Mouse (Mus musculus): Measurements from ENCODE around the gene Elane. TPM values are rescaled to one million over a fixed set of nuclear protein-coding genes. Genes with fewer than 3 reads are reported as not detected.

Elane gene
- total RNA-seq, 4 experiments from 2014 or later, result not detected

DNA sequence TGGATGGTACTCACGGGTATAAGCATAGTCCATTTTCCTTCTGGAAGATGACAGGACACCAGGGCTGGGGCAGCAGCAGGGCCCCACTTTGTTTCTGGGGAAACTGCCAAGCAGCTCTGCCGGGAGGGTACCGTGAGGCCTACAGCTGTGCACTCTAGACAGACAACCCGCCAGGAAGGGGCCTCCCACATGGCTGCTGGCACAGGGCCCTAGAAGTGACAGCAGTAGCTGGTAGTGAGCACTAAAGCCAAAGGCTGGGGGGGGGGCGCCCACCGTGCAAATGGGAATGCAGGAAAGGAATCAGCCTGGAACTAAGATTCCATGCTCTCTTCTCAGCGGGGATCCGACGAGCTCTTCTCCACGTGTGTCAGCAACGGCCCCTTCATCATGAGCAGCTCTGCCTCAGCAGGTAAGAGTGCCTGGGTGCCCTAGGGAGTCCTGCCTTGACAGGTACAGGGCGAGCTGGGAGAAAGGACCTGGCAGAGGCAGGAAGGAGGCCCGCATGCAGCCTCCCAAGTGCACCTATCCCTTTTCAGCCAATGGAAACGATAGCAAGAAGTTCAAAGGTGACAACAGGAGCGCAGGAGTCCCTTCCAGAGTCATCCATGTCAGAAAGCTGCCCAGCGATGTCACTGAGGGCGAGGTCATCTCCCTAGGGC lies 27.5 kb upstream of the Elane start:
- DNase-seq, result no peak

- DNase-seq, result no peak
These were observed 26.9 kb upstream of the Elane start for GRCm38 (mm10) chr10:79859116-79859515.

- DNase-seq, result no peak
These were observed 25.8 kb upstream of the Elane start for GRCm38 (mm10) chr10:79860079-79860911.

DNA sequence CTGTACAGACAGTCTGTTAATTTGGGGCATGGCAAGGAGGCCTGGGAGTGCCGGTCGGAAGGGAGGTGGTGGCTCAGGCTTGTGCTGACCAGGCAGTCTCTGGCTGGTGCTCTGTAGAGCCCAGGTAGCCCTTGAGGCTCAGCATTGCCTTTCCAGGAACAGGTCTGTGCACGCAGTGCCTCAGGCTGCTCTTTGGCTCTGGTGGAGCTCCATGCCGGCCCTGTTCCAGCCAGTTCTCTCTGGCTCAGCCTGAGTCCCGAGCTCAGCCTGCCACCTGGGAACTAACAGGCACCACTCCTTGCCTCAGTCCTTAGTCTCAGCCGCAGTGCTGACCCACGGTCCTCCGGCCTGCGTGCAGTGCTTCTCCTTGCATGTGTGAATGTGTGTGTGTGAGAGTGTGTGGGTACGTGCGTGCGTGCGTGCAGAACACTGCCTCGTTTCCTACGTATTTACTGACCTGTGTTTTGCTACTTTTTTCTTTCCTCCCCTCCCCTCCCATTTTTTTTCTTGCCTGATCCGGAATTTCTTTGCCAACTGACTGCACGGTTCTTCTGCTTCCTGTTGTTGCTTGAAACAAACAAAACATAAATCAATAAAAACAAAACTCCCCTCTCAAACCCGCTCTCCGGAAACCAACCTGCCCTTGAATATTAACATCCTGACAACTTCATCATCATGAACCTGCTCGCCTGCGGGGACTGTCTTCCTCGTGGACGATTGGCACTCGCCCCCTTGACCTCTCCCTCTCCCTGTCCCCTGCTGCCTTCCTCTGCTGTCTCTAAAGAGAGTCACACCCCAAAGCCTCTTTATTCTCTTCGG lies 24.6 kb upstream of the Elane start:
- DNase-seq, result no peak

- DNase-seq, result no peak
These were observed 23.8 kb upstream of the Elane start for GRCm38 (mm10) chr10:79862049-79862788.

GRCm38 (mm10) chr10:79862925-79863324 lies 23.1 kb upstream of the Elane start:
- no peak for DNase-seq

- DNase-seq, result no peak
These were observed 21.5 kb upstream of the Elane start for GRCm38 (mm10) chr10:79864351-79865188.

DNA sequence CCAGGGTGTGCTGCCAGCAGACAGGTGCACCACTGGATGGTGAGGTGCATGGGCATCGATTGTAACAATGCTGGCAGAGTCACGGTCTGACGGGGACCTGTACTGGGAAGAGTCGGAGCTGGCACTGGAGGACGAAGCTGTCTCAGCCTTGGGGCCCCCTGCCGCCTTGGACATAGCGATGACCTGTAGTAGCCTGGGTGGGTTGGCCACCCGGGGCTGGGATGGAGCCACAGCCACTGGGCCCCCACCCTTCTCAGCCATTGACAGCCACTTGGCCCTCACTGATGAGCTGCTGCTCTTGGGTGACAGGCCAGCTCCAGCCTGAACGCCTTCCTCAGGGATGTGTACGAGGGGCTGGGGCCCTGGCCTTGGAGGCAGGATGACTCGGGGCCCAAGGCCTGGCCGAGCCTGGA lies 20.9 kb upstream of the Elane start:
- DNase-seq, result no peak

GRCm38 (mm10) chr10:79865801-79866295 lies 20.2 kb upstream of the Elane start:
- DNase-seq, result peak; percentile 58

GRCm38 (mm10) chr10:79866601-79867000 lies 19.4 kb upstream of the Elane start:
- DNase-seq, result no peak

- no peak for DNase-seq
These were observed 14.2 kb upstream of the Elane start for GRCm38 (mm10) chr10:79871845-79872244.

DNA sequence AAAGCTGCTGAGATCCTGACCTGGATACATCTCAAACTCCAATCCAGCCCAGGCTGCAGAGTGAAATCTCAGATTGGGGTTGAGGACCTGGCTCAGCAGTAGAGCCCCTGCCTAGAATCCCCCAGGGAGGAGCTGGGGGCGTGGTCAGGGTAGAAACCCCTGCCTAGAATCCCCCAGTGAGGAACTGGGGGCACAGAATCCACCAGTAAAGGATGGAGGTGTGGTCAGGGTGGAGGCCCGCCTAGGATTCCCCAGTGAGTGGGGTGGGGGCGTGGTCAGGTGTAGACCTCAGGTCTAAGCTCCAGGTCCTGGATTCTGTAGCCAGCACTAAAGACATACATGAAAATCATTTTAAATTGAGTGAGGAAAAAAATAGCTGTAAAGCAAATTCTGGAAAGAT lies 13.2 kb upstream of the Elane start:
- no peak for DNase-seq

DNA sequence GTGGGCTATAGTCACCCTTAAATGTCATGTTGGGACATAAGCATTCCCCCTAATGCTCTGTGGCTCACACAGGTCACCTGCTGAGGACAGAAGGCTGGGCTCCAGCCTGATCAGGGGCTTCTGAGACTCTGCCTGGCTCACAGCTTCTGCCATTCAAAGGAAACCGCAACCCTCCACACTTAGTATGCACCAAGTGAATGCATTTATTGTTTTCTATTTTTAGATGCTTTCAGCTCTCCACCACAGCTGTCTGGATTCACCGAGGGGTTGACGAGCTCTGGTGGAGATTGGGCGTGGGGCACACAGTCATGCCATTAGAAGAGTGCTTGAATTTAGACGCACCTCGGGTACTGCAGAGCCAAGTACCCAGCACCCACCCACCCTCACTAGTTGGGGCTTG lies 12.7 kb upstream of the Elane start:
- no peak for DNase-seq

GRCm38 (mm10) chr10:79873715-79874289 lies 12.2 kb upstream of the Elane start:
- DNase-seq, result no peak

DNA sequence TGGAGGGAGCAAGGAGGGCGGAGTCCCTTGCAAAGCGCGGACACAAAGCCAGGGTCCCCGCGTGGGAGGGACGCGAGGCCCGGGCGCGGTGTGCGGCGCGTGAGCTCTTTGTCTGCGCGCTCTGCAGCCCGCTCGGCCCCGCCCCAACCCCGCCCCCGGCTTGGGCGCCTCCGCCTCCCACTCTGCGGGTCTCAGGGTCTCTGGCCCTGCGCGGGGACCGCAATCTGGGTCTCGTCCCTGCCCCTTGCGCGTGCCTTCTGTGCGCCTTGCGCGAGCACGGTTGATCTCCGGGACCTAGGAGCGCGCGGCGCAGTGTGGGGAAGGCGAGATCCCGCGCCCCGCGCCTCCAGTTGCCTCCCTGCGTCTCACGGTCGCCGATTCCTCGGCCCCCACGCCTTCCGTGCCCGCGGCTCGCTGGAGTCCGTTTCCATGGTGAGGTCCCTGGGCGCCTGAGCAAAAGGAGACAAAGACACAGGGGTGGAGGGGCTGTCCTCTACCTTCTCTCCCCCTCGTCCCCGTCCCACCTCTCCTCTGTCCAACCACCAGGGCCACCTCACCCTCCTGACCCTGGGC lies 11.7 kb upstream of the Elane start, which contains the start of the genes Prtn3 and Plppr3:
Gene Prtn3 (plus strand): TSS at position 187 of the 573 bp plus-strand sequence.
Gene Plppr3 (minus strand): TSS at position 345 of the 573 bp plus-strand sequence.
- DNase-seq, result no peak

GRCm38 (mm10) chr10:79877174-79877573 lies 8.9 kb upstream of the Elane start:
- DNase-seq, result no peak

DNA sequence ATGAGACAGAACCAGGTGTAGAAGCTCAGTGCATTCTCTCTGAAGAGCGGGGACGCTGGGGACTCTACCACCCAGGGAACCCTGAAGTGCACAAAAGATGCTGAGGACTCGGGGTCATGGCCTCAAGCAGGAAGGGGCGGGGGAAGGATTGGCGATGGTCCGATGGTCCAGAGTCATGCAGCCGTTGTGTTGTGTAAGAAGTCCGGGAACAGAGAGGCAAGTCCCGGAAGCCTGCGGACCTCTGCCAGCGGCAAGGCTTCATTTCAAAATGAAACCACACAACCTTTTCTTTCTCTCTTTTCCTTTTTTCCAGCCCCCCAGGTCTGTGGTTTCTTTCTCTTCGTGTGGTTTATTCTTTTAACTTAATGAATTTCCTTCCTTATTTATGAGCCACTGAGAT lies 8.3 kb upstream of the Elane start:
- no peak for DNase-seq

DNA sequence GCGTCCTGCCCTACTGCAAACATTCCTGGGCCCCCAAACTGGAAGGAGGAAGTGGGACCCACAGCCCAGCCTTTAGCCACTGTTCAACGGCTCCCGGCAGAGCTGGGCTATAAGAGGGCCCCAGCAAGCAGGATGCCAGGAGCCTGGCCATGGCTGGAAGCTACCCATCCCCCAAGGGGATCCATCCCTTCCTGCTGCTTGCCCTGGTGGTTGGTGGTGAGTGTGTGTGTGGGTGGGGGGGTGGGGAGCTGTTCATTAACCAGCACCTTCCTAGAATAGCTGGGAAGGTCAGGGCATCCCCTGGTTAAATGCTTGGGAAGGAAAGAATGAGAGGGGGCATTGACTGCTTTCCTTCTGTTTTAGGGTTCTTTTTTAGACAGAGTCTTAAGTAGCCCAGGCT lies 6.5 kb upstream of the Elane start:
- no peak for DNase-seq

DNA sequence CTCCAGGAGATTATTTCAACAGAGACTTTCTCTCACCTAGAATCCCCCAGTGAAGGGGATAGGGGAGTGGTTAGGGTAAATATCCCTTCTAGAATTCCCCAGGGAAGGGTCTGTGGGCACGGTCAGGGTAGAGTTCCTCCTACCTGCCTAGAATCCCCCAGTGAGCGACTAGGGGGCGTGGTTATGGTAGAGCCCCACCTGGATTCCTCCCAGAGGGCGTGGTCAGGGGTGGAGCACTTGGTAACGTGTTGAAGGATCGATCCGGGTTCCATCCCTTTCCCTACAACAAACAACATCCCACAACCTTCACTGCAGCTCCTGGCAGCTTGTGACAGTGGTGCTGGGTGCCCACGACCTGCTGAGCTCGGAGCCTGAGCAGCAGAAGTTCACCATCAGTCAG lies 5.3 kb upstream of the Elane start:
- no peak for DNase-seq

- no peak for DNase-seq
These were observed 4.1 kb upstream of the Elane start for GRCm38 (mm10) chr10:79881981-79882380.
